Comparison of ENCODE assay signal across 9 mouse cellular contexts in genomic region chr5:147583702-147584298, GRCm38 (mm10).
A peak's percentile ranks its signal among the peaks of the same experiment; 100 is the strongest.
DNase-seq lines count a peak whose midpoint lies in the region; ATAC-seq lines count a peak whose summit lies in the region.
"Had no signal": no experiment of that assay in that cellular context is flagged by ENCODE, and none has a peak within 500 bp of the region (broad histone marks: within the 10 kb centered on the region; RNA-seq: fewer than 3 reads in every experiment).

No protein-coding gene starts in this region.

- H3K36me3 ChIP-seq in neural tube, embryonic 15.5 days: no peaks in the 10 kb centered on the region
- H3K36me3 ChIP-seq in intestine, embryonic 15.5 days: no peaks in the 10 kb centered on the region

- peak; percentile 88 for DNase-seq in neural tube, embryonic 10.5 days (ENCODE audit: extremely low spot score, low spot score)
- peak; percentile 73 for DNase-seq in cerebellum, adult 9-10 months
- DNase-seq in gastrocnemius, postnatal 10 days: peak; percentile 88
- DNase-seq in left cerebral cortex, postnatal 4 days: peak; percentile 86
- DNase-seq in natural killer cell, adult 2 months (ENCODE audit: low spot score in 2 of 2): peak; percentile 27 to 60
- DNase-seq in testis, postnatal 14 days (ENCODE audit: low spot score): peak; percentile 38

- H3K9ac ChIP-seq in neural tube, embryonic 15.5 days (replicated peaks): no peak overlapping the region
- H3K9ac ChIP-seq in intestine, embryonic 15.5 days: no peak overlapping the region

- 0 out of 2 replicates have a peak, but pooled peaks cover 2% of the 10 kb centered on the region for H3K27me3 ChIP-seq in neural tube, embryonic 15.5 days (replicated peaks)
- no peaks in the 10 kb centered on the region for H3K27me3 ChIP-seq in intestine, embryonic 15.5 days (replicated peaks)

- intact Hi-C loops in left cerebral cortex, postnatal 4 days (cut with DNase I): loop anchor here (10.0 kb wide), 1 partner anchor 261 kb away; no protein-coding TSS in a partner anchor

- ATAC-seq in neural tube, embryonic 15.5 days (ENCODE audit: low FRiP score): no peak
- ATAC-seq in intestine, embryonic 15.5 days: no peak

- no peaks in the 10 kb centered on the region for H3K4me1 ChIP-seq in neural tube, embryonic 15.5 days
- no peaks in the 10 kb centered on the region for H3K4me1 ChIP-seq in intestine, embryonic 15.5 days (replicated peaks)

- no peak overlapping the region for H3K4me3 ChIP-seq in neural tube, embryonic 15.5 days (replicated peaks)
- no peak overlapping the region for H3K4me3 ChIP-seq in intestine, embryonic 15.5 days (replicated peaks)
- H3K4me3 ChIP-seq: erythroblast, embryonic 14.5 days had no signal

- no peak overlapping the region for H3K4me2 ChIP-seq in neural tube, embryonic 15.5 days
- H3K4me2 ChIP-seq in intestine, embryonic 15.5 days (replicated peaks): 0 out of 2 replicates have a peak overlapping the region, but pooled peaks have one; percentile 3

- no peaks in the 10 kb centered on the region for H3K9me3 ChIP-seq in neural tube, embryonic 15.5 days (replicated peaks)
- no peaks in the 10 kb centered on the region for H3K9me3 ChIP-seq in intestine, embryonic 15.5 days

- 46% methylated on average over 14 of the region's 14 CpGs for WGBS in neural tube, embryonic 15.5 days
- WGBS in intestine, embryonic 15.5 days: 42% methylated on average over 14 of the region's 14 CpGs

- H3K27ac ChIP-seq in neural tube, embryonic 15.5 days (replicated peaks): no peak overlapping the region
- H3K27ac ChIP-seq in intestine, embryonic 15.5 days: no peak overlapping the region

Comparison
In these comparisons a context has a peak if more than half of its experiments do, and no peak if none do; other contexts are left out.
1. DNase-seq: peak in every context shown above with its lines; median percentile 88 in neural tube, embryonic 10.5 days; 88 in gastrocnemius, postnatal 10 days; 86 in left cerebral cortex, postnatal 4 days; 73 in cerebellum, adult 9-10 months; 44 in natural killer cell, adult 2 months; 38 in testis, postnatal 14 days.